Mouse (Mus musculus): ENCODE data around the gene Sqstm1. TPM values are rescaled to one million over a fixed set of nuclear protein-coding genes. Genes with fewer than 3 reads are reported as not detected.

Sqstm1 gene
- total and polyA plus RNA-seq, 3 experiments: 202 to 579 (median 456) TPM

DNA sequence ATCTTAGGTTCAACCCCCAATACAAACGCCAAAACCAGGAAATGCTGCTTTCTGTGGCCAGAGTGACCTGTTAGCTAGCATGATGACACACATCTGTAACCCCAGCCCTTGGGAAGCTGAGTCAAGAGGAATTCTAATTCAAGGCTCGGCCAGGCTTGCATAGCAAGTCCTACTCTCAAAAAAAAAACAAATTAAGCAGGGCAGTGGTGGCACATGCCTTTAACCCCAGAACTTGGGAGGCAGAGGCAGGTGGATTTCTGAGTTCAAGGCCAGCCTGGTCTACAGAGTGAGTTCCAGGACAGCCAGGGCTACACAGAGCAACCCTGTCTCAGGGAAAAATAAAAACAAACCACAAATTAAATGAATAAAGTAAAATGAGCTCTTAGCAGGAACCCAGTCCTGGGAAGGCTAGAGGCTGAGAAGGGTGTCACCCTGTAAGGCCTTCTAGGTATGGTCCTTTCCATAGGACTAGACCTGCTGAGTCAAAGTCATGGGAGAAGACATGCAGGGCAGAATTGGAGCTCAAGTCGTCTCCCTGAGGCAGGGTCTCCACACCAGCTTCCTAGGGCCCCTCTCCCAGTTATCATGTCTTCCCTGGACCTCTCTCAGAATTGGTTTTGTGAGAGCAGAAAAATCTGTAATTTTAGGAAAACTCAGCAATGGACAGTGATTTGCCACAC lies 1.6 kb upstream of the Sqstm1 start (continued):
- TF ChIP-seq UBTF (IDR thresholded peaks at IDR 0.05; ENCODE audit: low read depth, low read length) (no peak), SMC3 (IDR thresholded peaks at IDR 0.05; ENCODE audit: low read depth, low read length) (no peak), ETS1 (conservative IDR thresholded peaks at IDR 0.05; ENCODE audit: low read depth, low read length) (peak; percentile 77), ELF1 (IDR thresholded peaks at IDR 0.05; ENCODE audit: low read depth, low read length) (peak; percentile 90), GABPA (IDR thresholded peaks at IDR 0.05; ENCODE audit: insufficient replicate concordance, low read depth, low read length) (no peak), RCOR1 (conservative IDR thresholded peaks at IDR 0.05; ENCODE audit: low read depth, low read length) (no peak), PAX5 (IDR thresholded peaks at IDR 0.05; ENCODE audit: low read length) (no peak), CHD1 (IDR thresholded peaks at IDR 0.05; ENCODE audit: low read depth, low read length) (no peak; the same call in 1 of the 2 replicates), CTCF (conservative IDR thresholded peaks at IDR 0.05 in 1 of 2, IDR thresholded peaks at IDR 0.05 in 1 of 2; ENCODE audit: low read depth in 2 of 2, low read length in 2 of 2) (no peak), E2F4 (IDR thresholded peaks at IDR 0.05; ENCODE audit: insufficient replicate concordance, low read depth, low read length) (no peak), ZMIZ1 (IDR thresholded peaks at IDR 0.05; ENCODE audit: low read depth, low read length) (no peak), NRF1 (IDR thresholded peaks at IDR 0.05; ENCODE audit: low read depth, low read length) (no peak), USF2 (conservative IDR thresholded peaks at IDR 0.05; ENCODE audit: low read depth, low read length) (no peak), MAZ (IDR thresholded peaks at IDR 0.05; ENCODE audit: low read depth, low read length) (0 out of 2 replicates have a peak, but pooled peaks have one; percentile 24), MAX (IDR thresholded peaks at IDR 0.05; ENCODE audit: low read length) (0 out of 2 replicates have a peak, but pooled peaks have one; percentile 26)

DNA sequence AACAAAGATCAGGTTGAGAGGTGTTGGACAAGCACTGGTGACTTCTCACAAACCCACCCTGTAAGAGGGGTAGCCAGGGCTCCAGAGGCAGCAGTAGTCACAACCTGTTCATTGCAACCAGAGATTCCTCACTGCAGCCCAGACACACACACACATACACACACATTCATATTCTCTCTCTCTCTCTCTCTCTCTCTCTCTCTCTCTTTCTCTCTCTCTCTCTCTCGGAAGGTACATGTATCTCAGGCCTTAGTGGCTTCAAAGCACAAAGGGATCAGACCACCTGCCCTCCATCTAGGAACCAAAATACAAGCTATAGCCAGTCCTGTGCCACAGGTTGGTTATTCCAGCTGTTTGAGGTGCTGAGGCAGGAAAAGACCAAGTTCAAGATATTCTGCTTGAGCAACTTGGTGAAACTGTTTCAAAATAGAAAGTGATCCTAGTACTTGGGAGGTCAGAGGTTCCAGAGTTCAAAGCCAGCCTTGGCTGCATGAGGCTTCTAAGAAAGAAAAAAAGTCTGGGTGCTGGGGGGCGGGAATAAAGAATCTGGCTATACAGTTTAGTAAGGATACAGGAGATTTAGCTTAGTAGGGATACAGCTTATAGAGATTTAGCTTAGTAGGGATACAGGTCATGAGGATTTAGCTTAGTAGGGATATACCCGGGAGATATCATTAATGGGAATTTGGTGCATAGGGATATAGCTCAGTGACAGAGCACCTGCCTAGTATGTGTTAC lies 864 bp upstream of the Sqstm1 start:
- Histone ChIP-seq H3K27me3 (replicated peaks) (no peaks in the 10 kb centered on the region), H3K79me2 (replicated peaks; ENCODE audit: control insufficient read depth, extremely low read depth, insufficient read depth, poor library complexity, severe bottlenecking) (peaks cover 39% of the 10 kb centered on the region), H3K4me1 (ENCODE audit: control insufficient read depth in 1 of 2, insufficient read depth in 2 of 2) (peaks cover 31 to 73% of the 10 kb centered on the region in 2 experiments), H3K9ac (ENCODE audit: insufficient read depth, low read depth) (peak overlapping the region; percentile 98), H3K4me2 (ENCODE audit: insufficient read depth, low read depth, poor library complexity, severe bottlenecking) (peak overlapping the region; percentile 79), H3K4me3 (replicated peaks in 1 of 3; ENCODE audit: low read depth in 2 of 3, low read length in 2 of 3, poor library complexity in 1 of 3) (peak overlapping the region; percentile 74 to 97 (median 89)), H3K36me3 (replicated peaks in 1 of 2; ENCODE audit: control insufficient read depth in 1 of 2, insufficient read depth in 1 of 2, low read length in 1 of 2) (peaks cover 23 to 29% of the 10 kb centered on the region in 2 experiments), H3K27ac (ENCODE audit: insufficient read depth, low read depth) (peak overlapping the region; percentile 94), H3K9me3 (replicated peaks; ENCODE audit: low read length) (no peaks in the 10 kb centered on the region)
- dilution Hi-C loops (cut with MboI; ENCODE audit: extremely low pct_ligation_motif_present, extremely low pct_unique_long_range_greater_than_20kb, low sequenced_read_pairs) (no loop called here), in situ Hi-C loops (cut with MboI; ENCODE audit: low pct_ligation_motif_present, low pct_unique_long_range_greater_than_20kb, low sequenced_read_pairs) (loop anchor here (5.0 kb wide), 1 partner anchor 34 kb away; no protein-coding TSS in a partner anchor)
- TF ChIP-seq IRF4 (IDR thresholded peaks at IDR 0.05; ENCODE audit: low read depth, low read length): no peak
- peak; percentile 76 for TF ChIP-seq ZKSCAN1 (IDR thresholded peaks at IDR 0.05; ENCODE audit: borderline replicate concordance, low read depth, low read length)
- no peak for DNase-seq (ENCODE audit: extremely low read depth)
